17 mouse cellular contexts compared by ENCODE assay signal in genomic region chr11:74868046-74868760, GRCm38 (mm10). TPM values are rescaled to one million over a fixed set of nuclear protein-coding genes. Genes with fewer than 3 reads are reported as not detected.
DNase-seq lines count a peak whose midpoint lies in the region; ATAC-seq and TF ChIP-seq lines count a peak whose summit lies in the region.
"Had no signal": no experiment of that assay in that cellular context is flagged by ENCODE, and none has a peak within 500 bp of the region (broad histone marks: within the 10 kb centered on the region; RNA-seq: fewer than 3 reads in every experiment).

No protein-coding gene starts in this region.

- H3K36me3 ChIP-seq in neural tube, embryonic 13.5 days = peaks cover 43% of the 10 kb centered on the region
- peaks cover 40% of the 10 kb centered on the region for H3K36me3 ChIP-seq in neural tube, embryonic 15.5 days
- H3K36me3 ChIP-seq in midbrain, embryonic 15.5 days (replicated peaks) = peaks cover 18% of the 10 kb centered on the region
- H3K36me3 ChIP-seq: lung, embryonic 15.5 days; stomach, embryonic 15.5 days had no signal

- H3K27me3 ChIP-seq in neural tube, embryonic 13.5 days = no peaks in the 10 kb centered on the region
- H3K27me3 ChIP-seq in neural tube, embryonic 15.5 days (replicated peaks) = no peaks in the 10 kb centered on the region
- no peaks in the 10 kb centered on the region for H3K27me3 ChIP-seq in cerebellum, adult 2 months (ENCODE audit: control insufficient read depth, insufficient read depth, low read length)
- no peaks in the 10 kb centered on the region for H3K27me3 ChIP-seq in midbrain, embryonic 15.5 days (replicated peaks)
- H3K27me3 ChIP-seq: kidney, embryonic 15.5 days; limb, embryonic 15.5 days; lung, embryonic 15.5 days; stomach, embryonic 15.5 days had no signal

- no peak overlapping the region for H3K4me2 ChIP-seq in neural tube, embryonic 13.5 days
- no peak overlapping the region for H3K4me2 ChIP-seq in neural tube, embryonic 15.5 days
- no peak overlapping the region for H3K4me2 ChIP-seq in midbrain, embryonic 15.5 days
- H3K4me2 ChIP-seq: kidney, embryonic 15.5 days; limb, embryonic 15.5 days; lung, embryonic 15.5 days; stomach, embryonic 15.5 days had no signal

- no peak for TF ChIP-seq POLR2A in cerebellum, adult 2 months (IDR thresholded peaks at IDR 0.05; ENCODE audit: borderline replicate concordance, insufficient read depth, low read length)

- peaks cover 37% of the 10 kb centered on the region for H3K4me1 ChIP-seq in neural tube, embryonic 13.5 days (replicated peaks)
- peaks cover 37% of the 10 kb centered on the region for H3K4me1 ChIP-seq in neural tube, embryonic 15.5 days
- peaks cover 32% of the 10 kb centered on the region for H3K4me1 ChIP-seq in cerebellum, adult 2 months (ENCODE audit: control insufficient read depth, insufficient read depth, low read length)
- H3K4me1 ChIP-seq in midbrain, embryonic 15.5 days = peaks cover 31% of the 10 kb centered on the region

- peak overlapping the region; percentile 89 for H3K27ac ChIP-seq in gastrocnemius, adult 2 months
- peak overlapping the region; percentile 88; the same call in 1 of the 2 replicates for H3K27ac ChIP-seq in neural tube, embryonic 13.5 days (replicated peaks)
- no peak overlapping the region for H3K27ac ChIP-seq in neural tube, embryonic 15.5 days (replicated peaks)
- no peak overlapping the region for H3K27ac ChIP-seq in cerebellum, adult 2 months (ENCODE audit: insufficient read depth, low read length)
- H3K27ac ChIP-seq in midbrain, embryonic 15.5 days = peak overlapping the region; percentile 80; the same call in 1 of the 2 replicates
- H3K27ac ChIP-seq: embryonic facial prominence, embryonic 10.5 days; kidney, embryonic 15.5 days; lung, embryonic 15.5 days; stomach, embryonic 15.5 days had no signal

- intact Hi-C loops in gastrocnemius, adult 2 months (cut with DNase I) = no loop called here
- intact Hi-C loops in gastrocnemius, postnatal 14 days (cut with DNase I; ENCODE audit: low total_unique reads) = no loop called here

- 88% methylated on average over 13 of the region's 13 CpGs for WGBS in neural tube, embryonic 13.5 days
- WGBS in neural tube, embryonic 15.5 days = 92% methylated on average over 13 of the region's 13 CpGs
- 53% methylated on average over 13 of the region's 13 CpGs for WGBS in cerebellum, adult 2 months
- 87% methylated on average over 13 of the region's 13 CpGs for WGBS in midbrain, embryonic 15.5 days

- H3K4me3 ChIP-seq in gastrocnemius, adult 2 months = peak overlapping the region; percentile 49; the same call in 1 of the 2 replicates
- H3K4me3 ChIP-seq in neural tube, embryonic 13.5 days = no peak overlapping the region
- H3K4me3 ChIP-seq in neural tube, embryonic 15.5 days (replicated peaks) = no peak overlapping the region
- no peak overlapping the region for H3K4me3 ChIP-seq in cerebellum, adult 2 months (replicated peaks; ENCODE audit: insufficient read depth, low read depth, low read length)
- no peak overlapping the region for H3K4me3 ChIP-seq in midbrain, embryonic 15.5 days
- H3K4me3 ChIP-seq: embryonic facial prominence, embryonic 10.5 days; kidney, embryonic 15.5 days; limb, embryonic 15.5 days; lung, embryonic 15.5 days; stomach, embryonic 15.5 days had no signal

- no peak for ATAC-seq in neural tube, embryonic 13.5 days (ENCODE audit: low read depth)
- ATAC-seq in neural tube, embryonic 15.5 days (ENCODE audit: low FRiP score) = no peak
- no peak for ATAC-seq in midbrain, embryonic 15.5 days (replicated peaks)
- ATAC-seq: activated CD4-positive, CD25-positive, alpha-beta regulatory T cell, adult 4 months; CD4-positive, CD25-positive, alpha-beta regulatory T cell, adult 4 months had no signal

- H3K9ac ChIP-seq in neural tube, embryonic 13.5 days = no peak overlapping the region
- no peak overlapping the region for H3K9ac ChIP-seq in neural tube, embryonic 15.5 days (replicated peaks)
- no peak overlapping the region for H3K9ac ChIP-seq in midbrain, embryonic 15.5 days
- H3K9ac ChIP-seq: kidney, embryonic 15.5 days; limb, embryonic 15.5 days; lung, embryonic 15.5 days; stomach, embryonic 15.5 days had no signal

- no peak for TF ChIP-seq CTCF in gastrocnemius, adult 2 months (IDR thresholded peaks at IDR 0.05)
- no peak for TF ChIP-seq CTCF in cerebellum, adult 2 months (IDR thresholded peaks at IDR 0.05; ENCODE audit: borderline replicate concordance, insufficient read depth, low read depth, low read length)

- DNase-seq in gastrocnemius, adult 2 months = peak; percentile 46
- DNase-seq in gastrocnemius, postnatal 14 days = no peak
- peak; percentile 41 to 49 for DNase-seq in cerebellum, adult 2 months
- no peak for DNase-seq in yolk sac, embryonic 10.5 days (ENCODE audit: low spot score)
- DNase-seq in spleen, adult 18-20 months = no peak
- DNase-seq: heart, adult 18-20 months; thymus, postnatal 36 days had no signal

- H3K9me3 ChIP-seq in neural tube, embryonic 13.5 days = no peaks in the 10 kb centered on the region
- H3K9me3 ChIP-seq in neural tube, embryonic 15.5 days (replicated peaks) = no peaks in the 10 kb centered on the region
- no peaks in the 10 kb centered on the region for H3K9me3 ChIP-seq in midbrain, embryonic 15.5 days
- H3K9me3 ChIP-seq: embryonic facial prominence, embryonic 10.5 days; kidney, embryonic 15.5 days; limb, embryonic 15.5 days; lung, embryonic 15.5 days; stomach, embryonic 15.5 days had no signal

RNA-seq across cellular contexts. Expression of gene Sgsm2, which starts 28.7 kb away (rescaled TPM):
- 1 to 10 TPM; 2.1 TPM for total RNA-seq in gastrocnemius, adult 2 months (2021)
- 1 to 10 TPM; 2.7 to 3.7 TPM for total RNA-seq in gastrocnemius, postnatal 14 days (2021)
- polyA plus RNA-seq in neural tube, embryonic 13.5 days (2015; fragmentation: Nextera tagmentation; extraction: Ambion mirVana) = 17.1 and 19.7 TPM in 2 replicates
- 24.1 and 27.3 TPM in 2 replicates for polyA plus RNA-seq in neural tube, embryonic 15.5 days (2015; fragmentation: Nextera tagmentation; extraction: Ambion mirVana)
- polyA plus RNA-seq in cerebellum, adult 2 months (2012; rRNA removed) = 29.0 and 30.7 TPM in 2 replicates
- polyA plus RNA-seq in midbrain, embryonic 15.5 days (2015; fragmentation: Nextera tagmentation; extraction: Ambion mirVana) = 31.2 and 33.9 TPM in 2 replicates

RNA-seq across cellular contexts. Expression of gene Tsr1, which starts 29.7 kb away (rescaled TPM):
- total RNA-seq in gastrocnemius, adult 2 months (2021) = 10 to 100 TPM; 24.7 to 28.9 TPM
- 10 to 100 TPM; 20.9 to 25.4 TPM for total RNA-seq in gastrocnemius, postnatal 14 days (2021)
- 30.2 and 31.9 TPM in 2 replicates for polyA plus RNA-seq in neural tube, embryonic 13.5 days (2015; fragmentation: Nextera tagmentation; extraction: Ambion mirVana)
- polyA plus RNA-seq in neural tube, embryonic 15.5 days (2015; fragmentation: Nextera tagmentation; extraction: Ambion mirVana) = 28.1 and 32.8 TPM in 2 replicates
- 16.1 and 17.4 TPM in 2 replicates for polyA plus RNA-seq in cerebellum, adult 2 months (2012; rRNA removed)
- 26.3 and 28.6 TPM in 2 replicates for polyA plus RNA-seq in midbrain, embryonic 15.5 days (2015; fragmentation: Nextera tagmentation; extraction: Ambion mirVana)

RNA-seq across cellular contexts. Expression of gene Mnt, which starts 37.5 kb away (rescaled TPM):
- 10 to 100 TPM in 1 of 2 experiments, 1 to 10 TPM in 1; 6.1 to 11.6 TPM for total RNA-seq in gastrocnemius, adult 2 months (2021)
- 1 to 10 TPM; 5.4 to 6.1 TPM for total RNA-seq in gastrocnemius, postnatal 14 days (2021)
- 8.4 and 8.9 TPM in 2 replicates for polyA plus RNA-seq in neural tube, embryonic 13.5 days (2015; fragmentation: Nextera tagmentation; extraction: Ambion mirVana)
- 7.0 and 7.3 TPM in 2 replicates for polyA plus RNA-seq in neural tube, embryonic 15.5 days (2015; fragmentation: Nextera tagmentation; extraction: Ambion mirVana)
- 17.9 and 18.0 TPM in 2 replicates for polyA plus RNA-seq in cerebellum, adult 2 months (2012; rRNA removed)
- 9.9 and 10.2 TPM in 2 replicates for polyA plus RNA-seq in midbrain, embryonic 15.5 days (2015; fragmentation: Nextera tagmentation; extraction: Ambion mirVana)

RNA-seq across cellular contexts. Expression of gene Smg6, which starts 57.4 kb away (rescaled TPM):
- total RNA-seq in gastrocnemius, adult 2 months (2021) = 10 to 100 TPM; 11.9 to 12.4 TPM
- 10 to 100 TPM; 10.6 to 10.8 TPM for total RNA-seq in gastrocnemius, postnatal 14 days (2021)
- 17.4 and 19.1 TPM in 2 replicates for polyA plus RNA-seq in neural tube, embryonic 13.5 days (2015; fragmentation: Nextera tagmentation; extraction: Ambion mirVana)
- polyA plus RNA-seq in neural tube, embryonic 15.5 days (2015; fragmentation: Nextera tagmentation; extraction: Ambion mirVana) = 13.3 and 14.3 TPM in 2 replicates
- polyA plus RNA-seq in cerebellum, adult 2 months (2012; rRNA removed) = 31.1 and 31.6 TPM in 2 replicates
- 16.0 and 17.1 TPM in 2 replicates for polyA plus RNA-seq in midbrain, embryonic 15.5 days (2015; fragmentation: Nextera tagmentation; extraction: Ambion mirVana)

RNA-seq across cellular contexts. Expression of gene Srr, which starts 57.5 kb away (rescaled TPM):
- total RNA-seq in gastrocnemius, adult 2 months (2021) = 10 to 100 TPM; 18.9 to 26.7 TPM
- 10 to 100 TPM; 19.1 to 21.2 TPM for total RNA-seq in gastrocnemius, postnatal 14 days (2021)
- polyA plus RNA-seq in neural tube, embryonic 13.5 days (2015; fragmentation: Nextera tagmentation; extraction: Ambion mirVana) = 34.9 and 36.5 TPM in 2 replicates
- 38.0 and 38.1 TPM in 2 replicates for polyA plus RNA-seq in neural tube, embryonic 15.5 days (2015; fragmentation: Nextera tagmentation; extraction: Ambion mirVana)
- polyA plus RNA-seq in cerebellum, adult 2 months (2012; rRNA removed) = 36.5 and 37.8 TPM in 2 replicates
- 38.6 and 40.4 TPM in 2 replicates for polyA plus RNA-seq in midbrain, embryonic 15.5 days (2015; fragmentation: Nextera tagmentation; extraction: Ambion mirVana)

Comparison
In these comparisons a context has a peak if more than half of its experiments do, and no peak if none do; other contexts are left out.
1. DNase-seq: peak in gastrocnemius, adult 2 months (single experiment) and cerebellum, adult 2 months (2 of 2); none in gastrocnemius, postnatal 14 days (single experiment), yolk sac, embryonic 10.5 days (single experiment) and spleen, adult 18-20 months (0 of 2).
2. H3K27ac ChIP-seq: peak in gastrocnemius, adult 2 months (single experiment), neural tube, embryonic 13.5 days (single experiment) and midbrain, embryonic 15.5 days (single experiment); none in neural tube, embryonic 15.5 days (single experiment) and cerebellum, adult 2 months (single experiment).